Mouse (Mus musculus) ES-E14 (cell line): ENCODE results near the gene Arl5a.

ENCODE experiments used
- CHD2 ChIP-seq: IDR thresholded peaks from 2 replicates; pipeline ENCODE4 v1.6.1; 2014; ENCODE audit warnings: mild to moderate bottlenecking, low read depth, low read length, inconsistent platforms
- HCFC1 ChIP-seq: IDR thresholded peaks from 2 replicates; pipeline ENCODE4 v1.6.1; 2012; ENCODE audit warnings: low read length, inconsistent platforms, borderline replicate concordance; ENCODE audit not compliant: insufficient read depth
- MAFK ChIP-seq: IDR thresholded peaks from 2 replicates; pipeline ENCODE4 v1.6.1; 2014; ENCODE audit warnings: mild to moderate bottlenecking, low read depth, low read length, inconsistent platforms; ENCODE audit not compliant: insufficient read depth
- ZC3H11A ChIP-seq: IDR thresholded peaks from 2 replicates; pipeline ENCODE4 v1.6.1; 2012; ENCODE audit warnings: low read depth, mild to moderate bottlenecking, inconsistent platforms, low read length, borderline replicate concordance

DNA sequence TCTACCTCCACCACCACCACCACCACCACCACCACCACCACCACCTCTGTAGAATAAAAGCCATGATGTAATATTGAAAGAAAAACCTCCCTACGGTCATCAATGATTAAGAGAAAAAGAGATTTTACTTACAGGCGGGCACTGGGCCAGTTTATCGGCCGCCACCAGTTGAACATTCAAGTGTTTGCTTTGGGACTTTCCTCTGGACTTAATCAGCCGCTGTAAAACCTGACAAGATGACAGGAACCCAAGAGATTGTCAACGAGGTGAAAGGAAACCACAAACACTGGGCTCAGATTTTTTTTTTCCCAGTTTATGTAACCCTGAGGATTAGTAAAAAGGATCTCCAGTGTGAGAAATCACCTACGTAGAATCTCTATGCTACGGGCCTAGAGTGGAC, 25.1 kb upstream of the Arl5a start:
- no peak for TF ChIP-seq ZC3H11A
- TF ChIP-seq HCFC1, result no peak
- TF ChIP-seq CHD2, result no peak
- no peak for TF ChIP-seq MAFK
